Mouse (Mus musculus): Measurements from ENCODE around the gene Cemip2.
"Not testable (repeated sequence)": the region's sequence is repeated elsewhere in the genome, so short reads cannot be mapped to it uniquely, and the experiment has no call there.

The Cemip2 gene

GRCm38 (mm10) chr19:21818021-21818725 is 40.0 kb downstream of the Cemip2 start:
- no peak for DNase-seq

- DNase-seq, result no peak
Observed at GRCm38 (mm10) chr19:21819585-21819984, 41.4 kb downstream of the Cemip2 start.

- no peak for DNase-seq
Observed at GRCm38 (mm10) chr19:21820126-21820525, 42.0 kb downstream of the Cemip2 start.

GRCm38 (mm10) chr19:21821877-21822276 is 43.7 kb downstream of the Cemip2 start:
- peak; percentile 64 for DNase-seq

- DNase-seq, result peak; percentile 42
Observed at GRCm38 (mm10) chr19:21824146-21824545, 46.0 kb downstream of the Cemip2 start.

GRCm38 (mm10) chr19:21825128-21825885 is 47.2 kb downstream of the Cemip2 start:
- DNase-seq, result peak; percentile 73

- DNase-seq, result peak; percentile 47
Observed at GRCm38 (mm10) chr19:21833416-21833992, 55.4 kb downstream of the Cemip2 start.

- DNase-seq, result no peak
Observed at GRCm38 (mm10) chr19:21834952-21835351, 56.8 kb downstream of the Cemip2 start.

GRCm38 (mm10) chr19:21850721-21851120 is 72.6 kb downstream of the Cemip2 start:
- DNase-seq, result no peak

GRCm38 (mm10) chr19:21854526-21855228 is 76.5 kb downstream of the Cemip2 start:
- no peak for DNase-seq

GRCm38 (mm10) chr19:21855421-21856128 is 77.4 kb downstream of the Cemip2 start:
- DNase-seq, result no peak

- no peak for DNase-seq
Observed at GRCm38 (mm10) chr19:21858846-21859521, 80.8 kb downstream of the Cemip2 start.

- no peak for DNase-seq
Observed at GRCm38 (mm10) chr19:21860132-21860531, 82.0 kb downstream of the Cemip2 start.

GRCm38 (mm10) chr19:21860894-21861293 is 82.8 kb downstream of the Cemip2 start:
- no peak for DNase-seq

GRCm38 (mm10) chr19:21862289-21862990 is 84.3 kb downstream of the Cemip2 start:
- no peak for DNase-seq

- no peak for DNase-seq
Observed at GRCm38 (mm10) chr19:21862991-21863931, 85.1 kb downstream of the Cemip2 start.

- no peak for DNase-seq
Observed at GRCm38 (mm10) chr19:21865242-21866055, 87.3 kb downstream of the Cemip2 start.

GRCm38 (mm10) chr19:21866094-21866493 is 88.0 kb downstream of the Cemip2 start:
- DNase-seq, result no peak

GRCm38 (mm10) chr19:21866756-21867155 is 88.6 kb downstream of the Cemip2 start:
- DNase-seq, result not testable (repeated sequence)
